Mouse (Mus musculus) brain, embryonic 14.5 days (tissue): ENCODE measurements around the gene Hoxb5. TPM values are rescaled to one million over a fixed set of nuclear protein-coding genes. Genes with fewer than 3 reads are reported as not detected.

ENCODE experiments used
- DNase-seq: peaks from one replicate; pipeline ENCODE4 v3.0.0-alpha.2; 2011; ENCODE audit warnings: low read depth
- CTCF ChIP-seq: fragments of 200-500 bp; IDR thresholded peaks from 2 replicates; pipeline ENCODE4 v1.5.1; 2012; ENCODE audit warnings: inconsistent platforms, mild to moderate bottlenecking, moderate library complexity, borderline replicate concordance; ENCODE audit not compliant: insufficient read depth, insufficient read length; ENCODE audit errors: extremely low read depth
- POLR2A ChIP-seq: fragments of 200-500 bp; IDR thresholded peaks from 2 replicates; pipeline ENCODE4 v1.6.1; 2012; ENCODE audit warnings: mild to moderate bottlenecking, inconsistent platforms, borderline replicate concordance; ENCODE audit not compliant: poor library complexity, insufficient read depth, insufficient read length, severe bottlenecking; ENCODE audit errors: extremely low read depth
- polyA plus RNA-seq: library from polyadenylated mRNA; depleted of rRNA; stranded (reverse); fragments of >200 nt; gene quantifications from 2 replicates; pipeline ENCODE4 v1.2.3, GENCODE M21; 2012

Hoxb5 gene
- polyA plus RNA-seq, 1 experiment: 43.9 TPM

DNA sequence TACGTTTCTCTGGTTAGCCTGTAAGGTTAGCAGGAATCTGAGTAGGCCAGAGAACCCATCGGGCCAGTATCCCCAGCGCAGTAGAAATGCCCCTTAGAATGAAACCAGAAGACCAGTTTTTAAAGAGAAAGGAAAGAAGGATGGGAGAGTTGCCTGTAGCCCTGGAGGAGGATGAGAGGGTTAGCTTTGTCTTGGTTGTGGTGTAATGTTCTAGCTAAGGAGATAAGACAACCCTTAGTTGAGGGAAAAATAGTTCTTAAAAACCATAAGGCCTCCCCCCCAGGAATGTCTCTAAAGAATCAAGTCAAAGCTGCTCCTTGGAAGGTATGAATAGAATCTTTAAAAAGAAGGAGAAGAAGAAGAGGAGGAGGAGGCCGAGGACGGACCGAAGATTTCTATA lies 19.6 kb downstream of the Hoxb5 start:
- TF ChIP-seq CTCF: no peak
- no peak for TF ChIP-seq POLR2A
- no peak for DNase-seq

DNA sequence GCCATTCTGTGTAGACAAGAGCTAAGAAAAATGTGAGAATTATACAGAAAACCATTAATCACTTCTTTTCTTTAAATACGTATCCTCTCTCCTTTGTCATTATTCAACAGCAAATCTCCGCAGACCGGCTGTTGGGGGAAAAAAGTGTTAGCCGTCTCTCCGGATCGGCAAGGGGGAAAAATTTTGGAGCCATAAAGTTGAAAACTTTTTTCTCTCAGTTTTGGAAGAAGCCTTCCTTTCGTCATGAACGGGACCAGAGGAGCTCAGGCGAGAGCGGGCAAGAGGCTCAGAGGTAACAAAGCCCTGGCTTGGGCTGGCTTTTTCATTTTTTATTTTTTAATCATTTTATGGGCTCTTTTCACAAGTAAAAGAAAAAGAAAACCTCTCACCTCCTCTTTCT lies 20.0 kb downstream of the Hoxb5 start, which contains the start of gene Hoxb3:
Gene Hoxb3, plus strand, starts transcription at position 173 of the 400 bp plus-strand sequence.
- TF ChIP-seq POLR2A (no peak), CTCF (no peak)
- no peak for DNase-seq

DNA sequence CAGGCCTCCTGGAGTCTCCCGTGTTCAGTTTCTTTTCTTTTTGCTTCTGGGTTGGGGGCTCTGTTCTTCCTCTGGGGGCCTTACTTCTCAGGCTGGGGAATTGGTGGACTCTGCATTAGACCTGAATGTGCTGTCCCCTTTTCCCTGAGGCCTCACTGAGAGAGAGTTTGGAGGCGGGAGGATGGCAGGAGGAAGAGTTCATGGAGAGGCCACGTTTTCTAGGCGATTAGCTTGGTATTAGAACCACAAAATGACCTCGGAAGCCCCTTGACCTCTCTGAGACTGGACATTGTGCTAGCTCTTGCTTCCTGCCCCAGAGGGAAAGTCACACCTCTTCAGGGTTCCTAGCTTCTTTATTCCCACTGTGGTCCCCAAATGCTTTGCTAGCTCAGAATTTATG lies 21.0 kb downstream of the Hoxb5 start:
- DNase-seq: no peak
- no peak for TF ChIP-seq POLR2A
- no peak for TF ChIP-seq CTCF

DNA sequence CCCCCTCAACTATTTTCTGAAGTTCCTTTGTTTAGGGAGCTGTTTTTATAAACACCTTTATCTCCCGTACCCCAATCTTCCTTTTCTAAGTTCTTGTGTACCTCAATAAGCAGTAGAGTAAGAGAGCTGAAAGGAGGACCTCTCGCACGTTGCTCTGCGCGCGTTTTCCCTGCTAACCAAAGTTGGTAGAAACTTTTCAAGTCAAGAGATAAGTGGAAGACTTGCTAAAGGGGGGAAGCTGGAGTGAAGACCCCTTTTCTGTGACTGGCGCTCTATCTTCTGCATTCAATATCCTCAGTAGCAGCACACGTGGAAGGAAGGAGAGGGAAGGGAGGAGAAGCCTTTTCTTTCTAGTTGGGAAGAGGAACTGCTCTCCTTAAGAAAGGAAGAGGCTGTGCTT lies 21.8 kb downstream of the Hoxb5 start:
- no peak for DNase-seq

DNA sequence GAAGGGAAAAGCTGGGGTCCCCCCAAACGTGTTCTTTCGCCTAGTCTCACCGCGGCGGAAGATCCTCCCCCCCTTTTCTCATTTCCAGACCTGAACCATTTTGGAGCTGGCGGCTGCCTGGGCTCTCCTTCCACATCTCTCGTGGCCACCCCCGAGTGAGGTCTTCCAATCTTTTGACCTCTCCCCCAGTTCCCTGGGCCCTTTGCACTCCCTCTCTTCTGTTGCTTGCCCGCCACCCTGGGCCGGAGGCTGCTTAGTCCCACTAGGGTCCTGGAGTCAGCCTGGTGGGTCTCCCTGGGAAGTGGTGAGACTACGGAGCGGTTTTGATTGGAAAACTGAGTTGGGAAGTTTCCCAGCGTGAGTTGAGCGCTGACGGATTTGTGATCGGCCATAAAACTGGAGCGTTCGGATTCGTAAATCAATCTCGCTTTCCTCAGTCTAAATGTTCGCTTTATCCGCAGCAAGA lies 22.6 kb downstream of the Hoxb5 start:
- no peak for DNase-seq
- TF ChIP-seq POLR2A (no peak), CTCF (no peak)

More for the DNA sequence above, 21.8 kb downstream of the Hoxb5 start:
- TF ChIP-seq POLR2A (no peak), CTCF (no peak)

DNA sequence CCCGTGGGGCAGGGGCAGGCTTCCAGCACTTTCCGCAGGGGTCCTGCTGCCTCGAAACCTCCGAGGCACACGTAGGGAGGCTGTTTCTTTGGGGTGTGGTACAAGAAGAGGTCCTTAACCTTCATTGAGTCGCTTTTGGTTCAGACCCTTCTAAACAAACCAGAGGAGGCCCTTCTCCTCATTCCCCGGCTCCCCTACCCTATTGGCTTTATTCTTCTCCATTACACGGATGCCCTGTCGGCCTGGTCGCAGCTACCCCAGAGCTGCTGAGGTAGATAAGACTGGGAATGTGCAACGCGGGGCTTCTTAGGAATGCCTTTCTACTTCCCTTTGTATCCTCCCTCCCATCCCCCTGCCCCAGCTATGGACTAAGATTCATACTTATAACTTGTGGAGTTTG lies 23.6 kb downstream of the Hoxb5 start:
- DNase-seq: no peak
- TF ChIP-seq CTCF: no peak
- no peak for TF ChIP-seq POLR2A

DNA sequence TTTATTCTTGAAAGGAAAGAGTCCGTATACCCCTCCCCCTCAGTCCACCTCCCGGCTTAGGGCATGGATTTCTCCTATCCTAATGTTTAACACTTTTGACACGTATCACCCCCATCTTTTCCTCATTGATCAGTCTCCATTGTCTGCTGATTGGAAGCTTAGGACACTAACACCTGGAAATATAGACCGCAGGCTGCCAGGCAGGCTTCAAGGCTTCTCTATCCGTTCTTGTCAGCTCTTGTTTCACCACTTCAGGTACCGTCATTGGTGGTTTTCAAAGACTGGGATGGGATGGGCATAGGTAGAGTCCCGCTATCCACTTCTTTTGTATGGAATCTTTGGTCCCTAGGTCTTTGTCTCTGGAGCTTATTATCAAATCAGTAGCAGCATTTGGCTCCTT lies 24.0 kb downstream of the Hoxb5 start:
- no peak for DNase-seq
- TF ChIP-seq CTCF (no peak), POLR2A (no peak)

DNA sequence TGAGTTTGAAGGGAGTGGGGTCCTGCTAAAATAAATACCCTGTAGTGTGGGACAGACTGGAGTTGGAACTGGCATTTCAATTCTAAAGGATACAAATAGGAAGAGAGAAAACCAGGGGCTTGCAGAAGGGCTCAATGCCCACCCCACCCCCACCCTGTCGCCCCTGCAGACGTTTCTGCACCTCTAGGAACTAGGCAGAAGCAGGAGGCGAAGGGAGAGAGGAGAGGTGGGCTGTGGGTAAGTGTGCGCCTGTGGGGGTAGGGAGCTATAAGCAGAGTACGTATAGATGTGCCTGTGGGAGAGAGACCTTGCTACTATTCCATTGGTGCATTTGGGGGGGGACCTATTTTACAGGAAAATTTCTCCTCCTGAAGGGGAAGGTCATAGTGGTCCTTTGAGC lies 24.6 kb downstream of the Hoxb5 start:
- DNase-seq: no peak
- TF ChIP-seq POLR2A (no peak), CTCF (no peak)

DNA sequence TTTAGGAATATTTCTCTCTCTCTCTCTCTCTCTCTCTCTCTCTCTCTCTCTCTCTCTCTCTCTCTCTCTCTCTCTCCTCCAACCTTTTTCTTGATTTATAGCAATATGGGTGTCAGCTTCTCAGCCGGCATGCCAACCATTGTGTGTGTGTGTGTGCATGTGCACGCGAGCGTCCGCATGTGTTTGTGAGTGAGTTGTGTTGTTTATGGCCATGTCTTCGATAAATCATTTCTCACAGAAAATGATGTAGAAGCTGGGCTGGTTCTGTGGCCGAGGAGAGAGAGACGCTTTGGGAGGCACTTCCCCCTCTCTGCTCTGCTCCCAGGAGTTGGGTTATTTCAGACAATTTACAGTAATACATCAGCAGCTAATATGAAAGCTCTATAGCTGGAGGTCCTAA lies 25.5 kb downstream of the Hoxb5 start:
- no peak for DNase-seq
- TF ChIP-seq POLR2A (no peak), CTCF (no peak)

DNA sequence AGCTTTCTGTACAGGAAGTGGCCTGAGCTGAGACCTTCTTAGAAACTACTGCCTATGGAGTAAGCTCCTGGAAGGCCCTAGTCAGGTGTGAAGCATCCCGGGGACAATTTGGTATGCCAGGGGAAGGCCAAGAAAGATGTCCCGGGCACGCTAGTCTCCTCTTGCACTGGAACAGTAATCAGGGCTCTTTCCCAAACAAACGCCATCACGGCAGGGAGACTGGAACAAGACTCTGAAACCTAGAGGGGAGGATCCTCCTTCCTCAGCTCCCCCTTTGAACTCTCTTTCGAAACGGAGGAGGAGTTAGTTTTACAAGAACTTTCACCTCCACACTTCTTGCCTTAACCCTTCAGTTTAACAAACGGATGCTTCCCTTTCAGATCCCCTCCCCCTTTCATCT lies 29.0 kb downstream of the Hoxb5 start:
- DNase-seq: no peak
- TF ChIP-seq POLR2A: no peak
- no peak for TF ChIP-seq CTCF

DNA sequence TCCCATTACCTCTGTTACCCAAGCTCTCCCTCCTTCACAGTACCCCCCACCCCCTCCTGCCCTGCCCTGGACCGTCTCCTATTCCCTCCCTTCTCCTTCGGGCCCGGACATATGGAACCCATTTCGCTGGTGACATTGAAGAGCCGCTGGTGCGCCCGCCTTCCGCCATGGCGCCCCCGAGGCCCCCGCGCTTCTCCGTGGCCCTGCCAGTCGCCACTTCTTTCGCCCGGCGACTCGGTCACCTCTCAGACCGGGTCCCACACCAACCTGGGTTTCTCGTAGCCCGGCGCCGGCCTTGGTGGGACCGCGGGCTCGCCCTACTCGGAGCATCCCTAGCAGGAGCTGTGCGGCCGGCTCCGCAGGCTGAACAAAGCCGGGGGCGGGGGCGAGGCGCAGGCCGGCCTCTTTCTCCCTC lies 29.5 kb downstream of the Hoxb5 start:
- DNase-seq: no peak
- TF ChIP-seq CTCF (no peak), POLR2A (no peak)

DNA sequence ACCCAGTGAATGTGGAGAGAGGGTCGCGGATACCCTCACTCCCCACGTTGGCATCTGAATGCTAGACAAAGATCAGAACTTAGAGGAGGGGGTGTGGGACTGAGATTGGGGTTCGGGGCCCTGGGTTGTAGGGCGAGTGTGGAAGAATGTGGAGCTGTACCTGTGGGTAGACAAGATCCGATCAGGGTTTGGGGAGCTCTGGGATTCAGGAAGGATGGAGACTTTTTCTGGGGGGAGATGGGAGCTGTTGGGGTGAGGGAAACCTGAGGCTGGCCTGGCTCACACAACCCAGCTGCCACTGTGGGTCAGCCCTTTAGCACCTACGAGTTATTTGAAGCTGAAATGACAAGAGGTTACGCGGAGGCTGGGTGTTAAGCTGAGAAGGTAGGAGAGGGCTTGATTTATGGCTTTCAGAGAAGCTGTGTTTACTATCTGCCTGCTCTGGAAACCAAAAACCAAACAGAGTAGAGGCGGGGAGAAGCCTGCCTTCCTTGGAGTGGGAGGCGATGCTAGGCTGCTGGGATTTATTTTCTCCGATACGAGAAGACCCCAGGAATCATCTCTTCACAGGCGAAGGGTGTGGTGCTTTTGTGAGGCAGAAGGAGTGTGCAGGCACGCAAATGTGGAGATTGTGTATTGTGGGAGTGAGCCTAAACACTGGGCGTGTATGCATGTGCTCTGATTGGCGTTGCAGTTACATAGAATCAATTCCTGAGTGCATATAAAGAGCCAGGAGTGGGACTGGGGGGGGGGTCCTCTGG lies 30.3 kb downstream of the Hoxb5 start:
- no peak for TF ChIP-seq CTCF
- TF ChIP-seq POLR2A: no peak
- DNase-seq: no peak
